Mouse (Mus musculus) CH12.LX (cell line): ENCODE results near the gene Ccdc130. TPM values are rescaled to one million over a fixed set of nuclear protein-coding genes. Genes with fewer than 3 reads are reported as not detected.

Experiments
- DNase-seq: peaks from one replicate; pipeline ENCODE4 v3.0.0-alpha.2; 2013; ENCODE audit errors: extremely low read depth
- H3K27ac ChIP-seq: 2 replicates; pipeline ENCODE4 v1.5.1; 2012; ENCODE audit warnings: low read depth, mild to moderate bottlenecking, control low read depth, moderate library complexity; ENCODE audit not compliant: insufficient read depth
- H3K27me3 ChIP-seq: replicated peaks from 2 replicates; pipeline ENCODE3; 2012; ENCODE audit warnings: inconsistent platforms
- H3K36me3 ChIP-seq, 2 experiments: replicated peaks in 1 of 2; 2 replicates each; pipeline versions ENCODE3 to v1.6.1; 2012; ENCODE audit warnings: inconsistent platforms in 1 of 2, low read length in 1 of 2, mild to moderate bottlenecking in 1 of 2, mixed read lengths in 1 of 2, moderate library complexity in 1 of 2; ENCODE audit not compliant: control insufficient read depth in 1 of 2, insufficient read depth in 1 of 2
- H3K4me1 ChIP-seq, 2 experiments: 2 replicates each; pipeline ENCODE4 v1.6.1; 2012; ENCODE audit warnings: inconsistent platforms in 1 of 2, moderate library complexity in 1 of 2; ENCODE audit not compliant: insufficient read depth in 2 of 2, control insufficient read depth in 1 of 2
- H3K4me2 ChIP-seq: 2 replicates; pipeline ENCODE4 v1.6.1; 2012; ENCODE audit warnings: low read depth, mild to moderate bottlenecking, control low read depth; ENCODE audit not compliant: poor library complexity, insufficient read depth, severe bottlenecking
- H3K4me3 ChIP-seq, 3 experiments: fragments of 150-350 bp in 1 of 3; sonication (generic) in 1 of 3; replicated peaks in 1 of 3; 2 replicates each; pipeline versions ENCODE3 to v1.5.1; 2011 to 2012; ENCODE audit warnings: low read depth in 2 of 3, low read length in 2 of 3, mild to moderate bottlenecking in 2 of 3, moderate library complexity in 2 of 3, control low read depth in 1 of 3, improper control_type of control experiment in 1 of 3, inconsistent platforms in 1 of 3, mixed read lengths in 1 of 3; ENCODE audit not compliant: poor library complexity in 1 of 3
- H3K79me2 ChIP-seq: replicated peaks from 2 replicates; pipeline ENCODE4 v1.6.1; 2012; ENCODE audit warnings: mild to moderate bottlenecking, moderate library complexity; ENCODE audit not compliant: control insufficient read depth, poor library complexity, insufficient read depth, severe bottlenecking; ENCODE audit errors: extremely low read depth
- H3K9ac ChIP-seq: 2 replicates; pipeline ENCODE4 v1.6.1; 2012; ENCODE audit warnings: low read depth, mild to moderate bottlenecking, control low read depth, moderate library complexity; ENCODE audit not compliant: insufficient read depth
- H3K9me3 ChIP-seq: replicated peaks from 2 replicates; pipeline ENCODE3; 2012; ENCODE audit warnings: low read length, inconsistent platforms, mixed read lengths
- CHD1 ChIP-seq: IDR thresholded peaks from 2 replicates; pipeline ENCODE4 v1.6.1; 2012; ENCODE audit warnings: low read depth, low read length, improper control_type of control experiment, inconsistent platforms
- CTCF ChIP-seq, 2 experiments: IDR thresholded peaks in 1 of 2; conservative IDR thresholded peaks in 1 of 2; 2 replicates each; pipeline ENCODE4 v1.5.1; 2011 to 2012; ENCODE audit warnings: low read depth in 2 of 2, low read length in 2 of 2, improper control_type of control experiment in 1 of 2, inconsistent platforms in 1 of 2, mild to moderate bottlenecking in 1 of 2, moderate library complexity in 1 of 2
- E2F4 ChIP-seq: IDR thresholded peaks from 2 replicates; pipeline ENCODE4 v1.6.1; 2011; ENCODE audit warnings: low read depth, low read length, improper control_type of control experiment; ENCODE audit not compliant: insufficient replicate concordance
- ELF1 ChIP-seq: IDR thresholded peaks from 2 replicates; pipeline ENCODE4 v1.6.1; 2014; ENCODE audit warnings: low read depth, mild to moderate bottlenecking, inconsistent platforms, low read length, improper control_type of control experiment
- ETS1 ChIP-seq: conservative IDR thresholded peaks from 2 replicates; pipeline ENCODE4 v1.6.1; 2012; ENCODE audit warnings: low read depth, mild to moderate bottlenecking, inconsistent platforms, low read length, improper control_type of control experiment, moderate library complexity
- IRF4 ChIP-seq: IDR thresholded peaks from 2 replicates; pipeline ENCODE4 v1.6.1; 2014; ENCODE audit warnings: low read depth, mild to moderate bottlenecking, inconsistent platforms, low read length, improper control_type of control experiment
- KAT2A ChIP-seq: IDR thresholded peaks from 2 replicates; pipeline ENCODE4 v1.6.1; 2012; ENCODE audit warnings: low read length, improper control_type of control experiment, inconsistent platforms; ENCODE audit not compliant: insufficient replicate concordance
- MAFK ChIP-seq: IDR thresholded peaks from 2 replicates; pipeline ENCODE4 v1.6.1; 2011; ENCODE audit warnings: low read length, improper control_type of control experiment; ENCODE audit not compliant: insufficient replicate concordance
- MAX ChIP-seq: IDR thresholded peaks from 2 replicates; pipeline ENCODE4 v1.6.1; 2011; ENCODE audit warnings: low read length, improper control_type of control experiment
- MAZ ChIP-seq: IDR thresholded peaks from 2 replicates; pipeline ENCODE4 v1.6.1; 2012; ENCODE audit warnings: low read depth, mild to moderate bottlenecking, inconsistent platforms, low read length, improper control_type of control experiment, moderate library complexity
- MEF2A ChIP-seq: IDR thresholded peaks from 2 replicates; pipeline ENCODE4 v1.6.1; 2014; ENCODE audit warnings: low read depth, mild to moderate bottlenecking, inconsistent platforms, low read length, improper control_type of control experiment, borderline replicate concordance
- MXI1 ChIP-seq: IDR thresholded peaks from 2 replicates; pipeline ENCODE4 v1.6.1; 2011; ENCODE audit warnings: mild to moderate bottlenecking, low read depth, low read length, improper control_type of control experiment
- MYC ChIP-seq: IDR thresholded peaks from 2 replicates; pipeline ENCODE4 v1.6.1; 2011; ENCODE audit warnings: low read depth, mild to moderate bottlenecking, improper control_type of control experiment, low read length
- NRF1 ChIP-seq: IDR thresholded peaks from 2 replicates; pipeline ENCODE4 v1.6.1; 2014; ENCODE audit warnings: low read depth, mild to moderate bottlenecking, inconsistent platforms, low read length, improper control_type of control experiment, moderate library complexity
- POLR2A ChIP-seq: IDR thresholded peaks from 2 replicates; pipeline ENCODE4 v1.6.1; 2011; ENCODE audit warnings: low read depth, mild to moderate bottlenecking, improper control_type of control experiment, low read length
- POLR2AphosphoS2 ChIP-seq: IDR thresholded peaks from 2 replicates; pipeline ENCODE4 v1.6.1; 2011; ENCODE audit warnings: low read depth, low read length, improper control_type of control experiment
- RAD21 ChIP-seq: IDR thresholded peaks from 2 replicates; pipeline ENCODE4 v1.6.1; 2011; ENCODE audit warnings: low read depth, mild to moderate bottlenecking, low read length, improper control_type of control experiment, moderate library complexity
- RCOR1 ChIP-seq: conservative IDR thresholded peaks from 2 replicates; pipeline ENCODE4 v1.6.1; 2012; ENCODE audit warnings: low read depth, mild to moderate bottlenecking, inconsistent platforms, low read length, improper control_type of control experiment
- SIN3A ChIP-seq: IDR thresholded peaks from 2 replicates; pipeline ENCODE4 v1.6.1; 2012; ENCODE audit warnings: low read length, improper control_type of control experiment, inconsistent platforms
- SMC3 ChIP-seq: IDR thresholded peaks from 2 replicates; pipeline ENCODE4 v1.6.1; 2011; ENCODE audit warnings: low read depth, low read length, improper control_type of control experiment
- TBP ChIP-seq: conservative IDR thresholded peaks from 2 replicates; pipeline ENCODE4 v1.6.1; 2011; ENCODE audit warnings: low read depth, low read length, improper control_type of control experiment
- TCF12 ChIP-seq: IDR thresholded peaks from 2 replicates; pipeline ENCODE4 v1.6.1; 2014; ENCODE audit warnings: low read depth, mild to moderate bottlenecking, inconsistent platforms, low read length, improper control_type of control experiment
- UBTF ChIP-seq: IDR thresholded peaks from 2 replicates; pipeline ENCODE4 v1.6.1; 2012; ENCODE audit warnings: low read depth, mild to moderate bottlenecking, inconsistent platforms, low read length, improper control_type of control experiment, moderate library complexity
- USF1 ChIP-seq: IDR thresholded peaks from 2 replicates; pipeline ENCODE4 v1.6.1; 2014; ENCODE audit warnings: low read depth, mild to moderate bottlenecking, inconsistent platforms, low read length, improper control_type of control experiment
- USF2 ChIP-seq: conservative IDR thresholded peaks from 2 replicates; pipeline ENCODE4 v1.6.1; 2011; ENCODE audit warnings: low read depth, low read length, improper control_type of control experiment
- ZC3H11A ChIP-seq: IDR thresholded peaks from 2 replicates; pipeline ENCODE4 v1.6.1; 2012; ENCODE audit warnings: low read depth, mild to moderate bottlenecking, inconsistent platforms, low read length, improper control_type of control experiment
- ZKSCAN1 ChIP-seq: IDR thresholded peaks from 2 replicates; pipeline ENCODE4 v1.6.1; 2012; ENCODE audit warnings: low read depth, inconsistent platforms, low read length, improper control_type of control experiment, borderline replicate concordance
- ZMIZ1 ChIP-seq: IDR thresholded peaks from 2 replicates; pipeline ENCODE4 v1.6.1; 2012; ENCODE audit warnings: low read depth, mild to moderate bottlenecking, inconsistent platforms, low read length, improper control_type of control experiment
- dilution Hi-C: fragments of 300-500 bp; cut with MboI; formaldehyde crosslinking; loops from 2 replicates; pipeline ENCODE4 v1.14.3; 2020; ENCODE audit warnings: low sequenced_read_pairs; ENCODE audit not compliant: extremely low pct_unique_long_range_greater_than_20kb, extremely low pct_ligation_motif_present
- in situ Hi-C: fragments of 300-500 bp; cut with MboI; formaldehyde crosslinking; loops from 3 replicates; pipeline ENCODE4 v1.14.3; 2019; ENCODE audit warnings: low sequenced_read_pairs, low pct_ligation_motif_present, low pct_unique_long_range_greater_than_20kb, mixed read lengths
- polyA plus RNA-seq: library from polyadenylated mRNA; unstranded; fragments of >175 nt; gene quantifications from 2 replicates; pipeline ENCODE4 v1.2.1, GENCODE M21; 2012; ENCODE audit warnings: low read depth; ENCODE audit not compliant: insufficient read length
- total RNA-seq, 2 experiments: library from RNA; depleted of rRNA; stranded (reverse); fragments of 300-350 nt in 1 of 2; fragments of >200 nt in 1 of 2; gene quantifications; 2 replicates each; pipeline ENCODE4 v1.2.3; 2012 to 2014

The Ccdc130 gene
- total and polyA plus RNA-seq, 3 experiments = 5.7 to 13.0 (median 7.8) TPM

DNA sequence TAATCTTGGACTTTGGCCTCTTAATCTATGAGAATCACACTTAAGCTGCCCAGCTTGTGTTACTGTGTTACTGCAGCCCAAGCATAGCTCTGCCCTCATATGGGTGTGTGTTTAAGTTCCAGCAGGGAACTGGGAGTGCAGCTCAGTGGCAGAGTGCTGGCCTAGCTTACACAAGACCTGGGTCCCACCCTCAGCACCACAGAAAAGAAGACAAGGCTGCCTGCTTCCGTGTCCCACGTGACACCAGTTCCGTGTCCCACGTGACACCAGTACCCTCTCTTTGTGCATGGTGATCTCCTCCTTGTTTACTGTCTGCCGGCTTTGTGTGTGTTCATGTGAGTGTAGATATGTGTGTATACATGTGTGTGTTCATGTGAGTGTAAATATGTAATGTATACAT is 52.0 kb downstream of the Ccdc130 start:
- in situ Hi-C loops (loop anchor here (25.0 kb wide), 1 partner anchor 144 kb away; no protein-coding TSS in a partner anchor), dilution Hi-C loops (no loop called here)
- H3K4me3 ChIP-seq = no peak overlapping the region
- TF ChIP-seq E2F4 (no peak), ZKSCAN1 (no peak), IRF4 (no peak), CTCF (conservative IDR thresholded peaks at IDR 0.05 in 1 of 2, IDR thresholded peaks at IDR 0.05 in 1 of 2; ENCODE audit: low read depth in 2 of 2, low read length in 2 of 2) (no peak), ELF1 (no peak), ETS1 (no peak), CHD1 (no peak), MAZ (no peak), RAD21 (no peak), POLR2AphosphoS2 (no peak), MAFK (no peak), POLR2A (no peak), MAX (no peak), ZC3H11A (no peak), NRF1 (no peak), ZMIZ1 (no peak), MYC (no peak)
- no peak for DNase-seq
- no peak overlapping the region for H3K4me2 ChIP-seq
- peaks cover 3 to 33% of the 10 kb centered on the region in 2 experiments; a peak in 3 of 4 replicates for H3K4me1 ChIP-seq
- H3K9me3 ChIP-seq = no peaks in the 10 kb centered on the region
- H3K27ac ChIP-seq = no peak overlapping the region
- H3K27me3 ChIP-seq = no peaks in the 10 kb centered on the region
- H3K9ac ChIP-seq = no peak overlapping the region
- no peaks in the 10 kb centered on the region; the same call in 1 of the 2 replicates for H3K79me2 ChIP-seq
- peaks cover 65 to 89% of the 10 kb centered on the region in 2 experiments for H3K36me3 ChIP-seq

DNA sequence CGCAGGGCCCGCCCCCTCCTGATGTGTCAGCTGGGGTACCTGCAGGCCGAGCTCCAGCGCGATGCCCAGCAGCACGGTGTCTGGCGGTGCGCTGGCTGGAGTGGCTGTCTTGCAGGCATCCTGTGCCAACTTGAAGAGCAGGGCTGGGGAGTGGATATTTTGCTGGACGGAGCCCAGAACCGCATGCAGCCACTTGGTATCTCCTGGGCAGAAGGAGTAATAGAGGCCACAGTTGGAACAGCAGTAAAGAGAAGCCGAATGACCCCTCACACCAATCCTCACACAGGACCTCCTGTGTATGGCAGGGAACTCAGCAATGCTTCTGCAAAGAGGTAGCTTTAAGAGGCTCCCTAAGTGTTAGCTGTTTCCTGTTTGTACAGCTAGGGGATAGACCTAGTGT is 53.0 kb downstream of the Ccdc130 start:
- dilution Hi-C loops (no loop called here), in situ Hi-C loops (loop anchor here (25.0 kb wide), 1 partner anchor 145 kb away; no protein-coding TSS in a partner anchor)
- Histone ChIP-seq H3K79me2 (no peaks in the 10 kb centered on the region; the same call in 1 of the 2 replicates), H3K9me3 (no peaks in the 10 kb centered on the region), H3K36me3 (peaks cover 70 to 89% of the 10 kb centered on the region in 2 experiments), H3K4me3 (no peak overlapping the region), H3K27ac (no peak overlapping the region), H3K4me2 (no peak overlapping the region), H3K9ac (no peak overlapping the region), H3K4me1 (peaks cover 1 to 24% of the 10 kb centered on the region in 2 experiments; a peak in 3 of 4 replicates), H3K27me3 (no peaks in the 10 kb centered on the region)
- DNase-seq = no peak
- no peak for TF ChIP-seq E2F4
- TF ChIP-seq MEF2A = no peak
- no peak for TF ChIP-seq RAD21
- TF ChIP-seq NRF1 = no peak
- no peak for TF ChIP-seq MAZ
- no peak for TF ChIP-seq TBP
- TF ChIP-seq SIN3A = no peak
- no peak for TF ChIP-seq POLR2AphosphoS2
- no peak for TF ChIP-seq TCF12
- no peak for TF ChIP-seq UBTF
- no peak for TF ChIP-seq KAT2A
- no peak for TF ChIP-seq USF1
- no peak for TF ChIP-seq ELF1
- TF ChIP-seq RCOR1 = no peak
- TF ChIP-seq MAX = no peak
- no peak for TF ChIP-seq SMC3
- TF ChIP-seq USF2 = no peak
- no peak for TF ChIP-seq IRF4
- no peak for TF ChIP-seq MXI1
- TF ChIP-seq ZKSCAN1 = no peak
- TF ChIP-seq, all 38 proteins: peak for 0
